Mouse (Mus musculus) intestine, postnatal 0 days (tissue): ENCODE data around the gene Tyw1. TPM values are rescaled to one million over a fixed set of nuclear protein-coding genes. Genes with fewer than 3 reads are reported as not detected.

Experiments
- ATAC-seq: fragments of 200-750 bp; cut with Nextera tagmentation; 2 replicates; pipeline ENCODE4 v1.8.0; 2017; ENCODE audit warnings: mild to moderate bottlenecking, moderate TSS enrichment, moderate library complexity
- H3K27ac ChIP-seq: fragments of 300-500 bp; sonication (generic); 2 replicates; pipeline ENCODE4 v1.5.1; 2014; ENCODE audit warnings: mild to moderate bottlenecking, low read depth, low read length, moderate library complexity
- H3K27me3 ChIP-seq: fragments of 300-500 bp; sonication (generic); replicated peaks from 2 replicates; pipeline ENCODE4 v1.6.1; 2014; ENCODE audit warnings: low read length, mixed read lengths; ENCODE audit not compliant: control insufficient read depth, insufficient read depth
- H3K36me3 ChIP-seq: fragments of 300-500 bp; sonication (generic); 2 replicates; pipeline ENCODE4 v1.6.1; 2014; ENCODE audit warnings: mild to moderate bottlenecking, moderate library complexity; ENCODE audit not compliant: control insufficient read depth, insufficient read depth
- H3K4me1 ChIP-seq: fragments of 300-500 bp; sonication (generic); replicated peaks from 2 replicates; pipeline ENCODE4 v1.6.1; 2014; ENCODE audit warnings: antibody characterized with exemption, low read length, mixed read lengths; ENCODE audit not compliant: control insufficient read depth, insufficient read depth
- H3K4me2 ChIP-seq: fragments of 300-500 bp; sonication (generic); replicated peaks from 2 replicates; pipeline ENCODE4 v1.6.1; 2014; ENCODE audit warnings: low read depth, mild to moderate bottlenecking, moderate library complexity
- H3K4me3 ChIP-seq: fragments of 300-500 bp; sonication (generic); 2 replicates; pipeline ENCODE4 v1.5.1; 2014; ENCODE audit warnings: low read depth, low read length
- H3K9ac ChIP-seq: fragments of 300-500 bp; sonication (generic); 2 replicates; pipeline ENCODE4 v1.6.1; 2014; ENCODE audit warnings: mild to moderate bottlenecking, low read depth, low read length
- H3K9me3 ChIP-seq: fragments of 300-500 bp; sonication (generic); 2 replicates; pipeline ENCODE4 v1.6.1; 2016; ENCODE audit warnings: mixed run types; ENCODE audit not compliant: control insufficient read depth
- CTCF ChIP-seq: sonication (generic); IDR thresholded peaks from 2 replicates; pipeline ENCODE4 v1.5.1; 2016; ENCODE audit warnings: low read depth, mild to moderate bottlenecking, control low read depth, antibody characterized with exemption, moderate library complexity
- WGBS: fragments of 180-500 bp; shearing (Covaris S2); extraction: QIAGEN DNeasy Blood & Tissue Kit; methylation state at CpG from one replicate; pipeline ENCODE4 v1.1.7; 2014; 5-methylcytosine and 5-hydroxymethylcytosine counted together
- polyA plus RNA-seq: library from polyadenylated mRNA; unstranded; fragments of >200 nt; fragmentation: Nextera tagmentation; extraction: Ambion mirVana; gene quantifications from 2 replicates; pipeline ENCODE4 v1.2.1, GENCODE M21; 2015

Tyw1 gene
- polyA plus RNA-seq, 1 experiment from 2014 or later = 12.0 TPM

DNA sequence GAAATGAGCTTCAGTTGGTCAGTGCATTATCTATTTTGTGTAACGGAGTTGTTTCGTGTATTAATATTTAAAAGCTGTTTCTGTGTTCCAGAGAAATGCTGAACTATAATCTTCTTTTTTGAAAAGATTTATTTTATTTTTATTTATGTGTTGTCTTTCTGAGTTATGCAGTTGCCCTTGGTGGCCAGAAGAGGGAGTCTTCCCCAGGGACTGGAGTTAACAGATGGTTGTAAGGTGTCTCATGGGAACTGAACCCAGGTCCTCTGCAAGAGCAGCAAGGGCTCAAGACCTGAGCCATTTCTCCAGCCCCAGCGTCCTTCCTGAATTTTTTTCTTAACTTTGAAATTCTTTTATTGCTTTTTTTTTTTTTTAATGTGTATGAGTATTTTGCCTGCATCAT lies 59.5 kb downstream of the Tyw1 start:
- Histone ChIP-seq H3K36me3 (peaks cover 4% of the 10 kb centered on the region), H3K27me3 (no peaks in the 10 kb centered on the region), H3K4me3 (no peak overlapping the region), H3K4me1 (no peaks in the 10 kb centered on the region), H3K4me2 (no peak overlapping the region), H3K27ac (no peak overlapping the region), H3K9ac (no peak overlapping the region), H3K9me3 (no peaks in the 10 kb centered on the region)
- WGBS = over 99% methylated on average over 3 of the region's 3 CpGs
- TF ChIP-seq CTCF = 0 out of 2 replicates have a peak, but pooled peaks have one; percentile 14
- ATAC-seq = no peak

DNA sequence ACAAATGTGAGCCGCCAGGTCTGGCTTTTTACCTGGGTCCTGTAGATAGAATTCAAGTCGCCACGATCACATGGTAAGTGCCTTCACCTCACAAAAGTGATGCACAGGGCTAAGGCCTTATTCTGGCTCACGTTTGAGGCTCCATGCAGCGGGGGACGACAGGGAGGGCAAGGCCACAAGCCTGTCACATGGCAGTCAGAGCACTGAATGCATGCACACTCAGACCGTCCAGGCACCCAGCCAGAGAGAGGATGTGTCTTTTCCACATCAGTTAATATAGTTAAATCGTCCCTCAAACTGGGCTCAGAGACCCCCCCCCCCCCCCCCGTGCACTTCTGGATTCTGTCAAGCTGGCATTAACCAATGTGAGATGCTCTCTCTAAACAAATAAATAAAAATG lies 60.9 kb downstream of the Tyw1 start:
- TF ChIP-seq CTCF = no peak

DNA sequence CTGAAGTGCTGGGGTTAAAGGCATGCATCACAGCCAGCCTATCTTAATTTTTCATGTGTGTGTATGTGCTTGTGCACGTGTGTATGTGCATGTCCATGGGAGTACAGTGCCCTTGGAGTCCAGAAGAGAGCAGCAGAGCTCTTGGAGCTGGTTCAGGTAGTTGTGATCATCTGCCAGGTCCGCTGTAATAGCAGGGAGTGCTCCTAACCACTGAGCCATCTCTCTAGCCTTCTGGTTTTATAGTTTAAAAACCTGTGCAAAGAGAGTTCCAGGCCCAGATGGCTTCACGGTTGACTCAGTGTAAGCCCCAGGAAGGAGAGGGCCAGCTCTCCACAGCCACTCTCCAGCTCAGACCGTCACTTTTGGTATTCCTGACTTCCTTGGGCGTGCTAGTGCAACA lies 64.4 kb downstream of the Tyw1 start:
- 90% methylated on average over 5 of the region's 5 CpGs for WGBS
- Histone ChIP-seq H3K27me3 (no peaks in the 10 kb centered on the region), H3K4me1 (no peaks in the 10 kb centered on the region), H3K36me3 (peaks cover 2% of the 10 kb centered on the region; the same call in 1 of the 2 replicates), H3K27ac (no peak overlapping the region), H3K9me3 (0 out of 2 replicates have a peak, but pooled peaks cover 4% of the 10 kb centered on the region), H3K4me2 (no peak overlapping the region), H3K4me3 (no peak overlapping the region), H3K9ac (no peak overlapping the region)
- ATAC-seq = no peak
- TF ChIP-seq CTCF = no peak

More for the DNA sequence above, 60.9 kb downstream of the Tyw1 start:
- Histone ChIP-seq H3K27me3 (no peaks in the 10 kb centered on the region), H3K4me3 (no peak overlapping the region), H3K27ac (no peak overlapping the region), H3K9me3 (no peaks in the 10 kb centered on the region), H3K4me1 (no peaks in the 10 kb centered on the region), H3K9ac (no peak overlapping the region), H3K36me3 (peaks cover under 1% of the 10 kb centered on the region), H3K4me2 (no peak overlapping the region)
- no peak for ATAC-seq
- 91% methylated on average over 9 of the region's 9 CpGs for WGBS

DNA sequence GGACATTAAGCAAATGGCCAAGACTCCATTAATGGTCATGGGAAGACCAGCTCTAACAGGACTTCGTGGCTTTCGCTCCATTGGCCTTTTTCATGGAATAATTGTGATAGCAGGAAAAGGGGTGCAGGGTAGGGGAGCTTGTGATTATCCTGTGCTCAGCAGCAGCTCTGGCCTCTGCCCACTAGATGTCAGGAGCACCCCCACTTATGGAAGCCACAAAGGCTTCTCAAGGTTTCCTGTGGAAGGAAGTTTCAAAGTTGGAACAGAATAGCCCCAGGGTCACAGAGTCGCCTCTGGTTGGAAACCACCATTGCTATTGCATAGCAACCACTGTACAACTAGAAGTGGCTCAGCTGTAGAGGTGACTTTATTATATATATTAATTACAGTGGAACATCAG lies 65.1 kb downstream of the Tyw1 start:
- 73% methylated on average over 3 of the region's 3 CpGs for WGBS
- H3K27me3 ChIP-seq = no peaks in the 10 kb centered on the region
- no peak; the same call in 1 of the 2 replicates for ATAC-seq
- no peak overlapping the region for H3K4me2 ChIP-seq
- no peak overlapping the region for H3K27ac ChIP-seq
- no peaks in the 10 kb centered on the region for H3K4me1 ChIP-seq
- H3K36me3 ChIP-seq = peaks cover 8% of the 10 kb centered on the region
- H3K9ac ChIP-seq = no peak overlapping the region
- peak; percentile 58 for TF ChIP-seq CTCF
- 0 out of 2 replicates have a peak, but pooled peaks cover 4% of the 10 kb centered on the region for H3K9me3 ChIP-seq
- H3K4me3 ChIP-seq = no peak overlapping the region

DNA sequence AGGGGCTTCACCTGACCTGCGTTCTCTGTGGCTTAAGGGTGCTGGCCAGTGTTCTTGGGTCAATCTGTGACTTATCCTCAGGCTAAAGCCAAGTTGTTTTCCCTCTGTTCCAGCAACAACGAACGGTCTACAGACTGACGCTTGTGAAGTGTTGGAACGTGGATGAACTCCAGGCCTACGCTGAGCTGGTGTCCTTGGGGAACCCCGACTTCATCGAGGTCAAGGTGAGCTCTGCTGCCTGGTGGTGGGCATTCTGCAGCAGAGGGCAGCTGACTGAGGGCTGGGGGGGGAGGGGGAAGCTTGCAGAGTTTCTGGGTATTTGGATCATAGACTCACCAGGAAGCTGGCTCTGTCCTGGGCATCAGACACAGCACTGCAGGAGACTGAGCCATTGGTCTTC lies 70.1 kb downstream of the Tyw1 start:
- no peak for TF ChIP-seq CTCF
- peaks cover 15% of the 10 kb centered on the region for H3K36me3 ChIP-seq
- no peak overlapping the region for H3K4me3 ChIP-seq
- H3K27me3 ChIP-seq = no peaks in the 10 kb centered on the region
- H3K4me2 ChIP-seq = no peak overlapping the region
- ATAC-seq = no peak
- no peaks in the 10 kb centered on the region for H3K4me1 ChIP-seq
- no peak overlapping the region for H3K27ac ChIP-seq
- H3K9ac ChIP-seq = no peak overlapping the region
- 94% methylated on average over 8 of the region's 8 CpGs for WGBS
- 0 out of 2 replicates have a peak, but pooled peaks cover 4% of the 10 kb centered on the region for H3K9me3 ChIP-seq

DNA sequence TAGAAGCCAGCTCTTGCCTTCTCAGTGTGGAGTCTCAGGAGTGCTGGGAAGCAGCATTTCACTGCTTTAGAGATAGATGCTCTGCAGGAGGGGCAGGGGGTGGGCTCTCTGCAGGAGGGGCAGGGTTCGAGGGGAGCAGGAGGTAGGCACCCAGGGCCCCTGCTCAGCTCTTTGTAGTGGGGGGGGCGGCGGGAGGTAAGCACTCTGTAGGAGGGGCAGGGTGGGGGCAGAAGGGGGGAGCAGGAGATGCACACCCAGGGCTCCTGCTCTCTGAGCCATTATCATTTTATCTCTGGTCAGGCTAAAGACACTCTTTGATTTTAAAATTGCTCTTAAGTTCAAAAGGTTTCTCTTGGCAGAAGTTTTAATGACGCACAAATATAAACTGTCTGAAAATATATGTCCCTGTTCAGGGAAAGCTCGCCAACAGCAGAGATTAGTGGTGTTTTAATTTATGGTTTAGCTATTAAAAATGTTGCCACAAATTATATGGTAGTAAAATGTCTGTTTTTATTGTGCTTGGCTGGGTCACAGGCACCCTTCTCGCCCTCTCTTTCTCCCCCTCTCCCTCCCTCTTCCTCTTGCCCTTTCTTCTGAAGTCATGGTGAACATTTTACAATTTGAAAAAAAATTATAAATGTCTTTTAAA lies 72.3 kb downstream of the Tyw1 start:
- Histone ChIP-seq H3K9me3 (0 out of 2 replicates have a peak, but pooled peaks cover 4% of the 10 kb centered on the region), H3K9ac (no peak overlapping the region), H3K4me1 (no peaks in the 10 kb centered on the region), H3K27ac (no peak overlapping the region), H3K4me2 (no peak overlapping the region), H3K27me3 (no peaks in the 10 kb centered on the region), H3K4me3 (no peak overlapping the region), H3K36me3 (peaks cover 15% of the 10 kb centered on the region)
- no peak for ATAC-seq
- TF ChIP-seq CTCF = no peak
- 58% methylated on average over 6 of the region's 6 CpGs for WGBS
